Mouse (Mus musculus): ENCODE measurements around the gene Tyw1. TPM values are rescaled to one million over a fixed set of nuclear protein-coding genes. Genes with fewer than 3 reads are reported as not detected.
A peak's percentile ranks its signal among the peaks of the same experiment; 100 is the strongest.

Gene Tyw1
- polyA plus RNA-seq, 1 experiment, result 23.6 TPM

DNA sequence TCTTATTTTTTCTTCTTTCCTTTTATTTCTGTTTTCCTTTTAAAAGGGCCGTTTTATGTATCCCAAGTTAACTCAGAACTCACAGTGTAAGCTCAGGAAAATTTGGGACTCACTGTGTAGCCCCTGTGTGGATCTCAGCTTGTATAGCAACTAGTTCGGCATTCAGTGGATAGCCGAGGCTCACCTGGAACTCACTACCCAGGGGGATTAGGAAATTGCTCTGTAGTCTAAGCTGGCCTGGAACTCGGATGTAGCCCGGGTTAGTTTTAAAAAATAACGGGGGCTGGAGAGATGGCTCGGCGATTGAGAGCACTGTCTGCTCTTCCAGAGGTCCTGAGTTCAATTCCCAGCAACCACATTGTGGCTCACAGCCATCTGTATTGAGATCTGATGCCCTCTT is 1.9 kb downstream of the Tyw1 start:
- TF ChIP-seq POLR2AphosphoS2 (IDR thresholded peaks at IDR 0.05; ENCODE audit: insufficient read length, low read depth), result no peak
- TF ChIP-seq E2F4 (IDR thresholded peaks at IDR 0.05; ENCODE audit: insufficient read depth), result no peak
- TF ChIP-seq MYOG (IDR thresholded peaks at IDR 0.05; ENCODE audit: control insufficient read depth in 1 of 3, insufficient read depth in 1 of 3, insufficient read length in 2 of 3, low read depth in 2 of 3), result no peak
- no peak for TF ChIP-seq SRF (IDR thresholded peaks at IDR 0.05; ENCODE audit: control insufficient read depth, insufficient read length, low read depth)
- TF ChIP-seq POLR2A (IDR thresholded peaks at IDR 0.05; ENCODE audit: insufficient read length, low read depth), result no peak
- no peak for TF ChIP-seq REST (IDR thresholded peaks at IDR 0.05; ENCODE audit: insufficient read depth, insufficient read length)
- H3ac ChIP-seq (ENCODE audit: control insufficient read depth, insufficient read length), result peak overlapping the region; percentile 38
- H3K36me3 ChIP-seq (ENCODE audit: control insufficient read depth, insufficient read depth), result peaks cover 14% of the 10 kb centered on the region
- H3K79me2 ChIP-seq (ENCODE audit: control insufficient read depth, insufficient read depth), result peaks cover 36% of the 10 kb centered on the region
- peak overlapping the region; percentile 95 for H3K4me2 ChIP-seq (ENCODE audit: low read depth)
- H3K27me3 ChIP-seq (ENCODE audit: control insufficient read depth, insufficient read depth, insufficient read length), result no peaks in the 10 kb centered on the region
- peak overlapping the region; percentile 99 for H3K4me3 ChIP-seq

- Histone ChIP-seq H3K27me3 (ENCODE audit: control insufficient read depth, insufficient read depth, insufficient read length) (no peaks in the 10 kb centered on the region), H3K36me3 (ENCODE audit: control insufficient read depth, insufficient read depth) (no peaks in the 10 kb centered on the region), H3ac (ENCODE audit: control insufficient read depth, insufficient read length) (no peak overlapping the region), H3K4me2 (ENCODE audit: low read depth) (no peak overlapping the region), H3K79me2 (ENCODE audit: control insufficient read depth, insufficient read depth) (peaks cover 4% of the 10 kb centered on the region), H3K4me3 (no peak overlapping the region)
- TF ChIP-seq POLR2A (IDR thresholded peaks at IDR 0.05; ENCODE audit: insufficient read length, low read depth), result no peak
- TF ChIP-seq MYOG (IDR thresholded peaks at IDR 0.05; ENCODE audit: control insufficient read depth in 1 of 3, insufficient read depth in 1 of 3, insufficient read length in 2 of 3, low read depth in 2 of 3), result no peak
- TF ChIP-seq CEBPB (IDR thresholded peaks at IDR 0.05; ENCODE audit: insufficient read depth, poor library complexity, severe bottlenecking), result no peak
- TF ChIP-seq E2F4 (IDR thresholded peaks at IDR 0.05; ENCODE audit: insufficient read depth), result no peak
Measured at GRCm38 (mm10) chr5:130263454-130263853, 8.0 kb downstream of the Tyw1 start.

- no peak overlapping the region for H3K4me2 ChIP-seq (ENCODE audit: low read depth)
- TF ChIP-seq SRF (IDR thresholded peaks at IDR 0.05; ENCODE audit: control insufficient read depth, insufficient read length, low read depth), result no peak
- no peak for TF ChIP-seq POLR2A (IDR thresholded peaks at IDR 0.05; ENCODE audit: insufficient read length, low read depth)
- H3K27me3 ChIP-seq (ENCODE audit: control insufficient read depth, insufficient read depth, insufficient read length), result no peaks in the 10 kb centered on the region
- H3K79me2 ChIP-seq (ENCODE audit: control insufficient read depth, insufficient read depth), result peaks cover under 1% of the 10 kb centered on the region
- H3K36me3 ChIP-seq (ENCODE audit: control insufficient read depth, insufficient read depth), result peaks cover 4% of the 10 kb centered on the region
- no peak overlapping the region for H3K4me3 ChIP-seq
- H3ac ChIP-seq (ENCODE audit: control insufficient read depth, insufficient read length), result no peak overlapping the region
Measured at GRCm38 (mm10) chr5:130264433-130265005, 9.1 kb downstream of the Tyw1 start.

DNA sequence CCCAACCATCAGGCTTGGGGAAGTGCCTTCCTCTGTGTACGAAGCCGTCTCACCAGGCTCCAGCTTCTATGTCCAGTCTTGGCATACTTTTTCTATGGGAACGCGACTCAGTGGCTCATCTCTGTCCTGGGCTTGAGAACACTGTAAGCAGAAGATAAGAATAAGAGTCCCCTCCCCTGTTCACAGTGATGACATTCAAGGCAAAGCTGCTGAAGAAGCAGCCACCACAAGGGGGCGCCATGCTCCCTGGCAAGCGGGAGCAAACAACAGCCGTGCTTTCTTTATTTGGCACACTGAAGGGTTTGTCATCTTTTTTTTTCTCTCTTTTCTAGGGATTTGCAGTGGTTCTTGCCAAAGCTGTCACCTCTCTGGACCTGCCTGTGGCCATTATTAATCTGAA is 11.2 kb downstream of the Tyw1 start:
- Histone ChIP-seq H3K36me3 (ENCODE audit: control insufficient read depth, insufficient read depth) (peaks cover 4% of the 10 kb centered on the region), H3K27me3 (ENCODE audit: control insufficient read depth, insufficient read depth, insufficient read length) (no peaks in the 10 kb centered on the region), H3K79me2 (ENCODE audit: control insufficient read depth, insufficient read depth) (no peaks in the 10 kb centered on the region), H3ac (ENCODE audit: control insufficient read depth, insufficient read length) (no peak overlapping the region), H3K4me3 (no peak overlapping the region), H3K4me2 (ENCODE audit: low read depth) (no peak overlapping the region)
- TF ChIP-seq MYOD1 (IDR thresholded peaks at IDR 0.05; ENCODE audit: control insufficient read depth in 1 of 3, insufficient read length in 2 of 3, low read depth in 2 of 3), result no peak
- no peak for TF ChIP-seq USF1 (IDR thresholded peaks at IDR 0.05; ENCODE audit: low read depth)
- no peak for TF ChIP-seq POLR2AphosphoS2 (IDR thresholded peaks at IDR 0.05; ENCODE audit: insufficient read length, low read depth)
- no peak for TF ChIP-seq MYOG (IDR thresholded peaks at IDR 0.05; ENCODE audit: control insufficient read depth in 1 of 3, insufficient read depth in 1 of 3, insufficient read length in 2 of 3, low read depth in 2 of 3)
- TF ChIP-seq CEBPB (IDR thresholded peaks at IDR 0.05; ENCODE audit: insufficient read depth, poor library complexity, severe bottlenecking), result no peak
- TF ChIP-seq REST (IDR thresholded peaks at IDR 0.05; ENCODE audit: insufficient read depth, insufficient read length), result no peak
- TF ChIP-seq SRF (IDR thresholded peaks at IDR 0.05; ENCODE audit: control insufficient read depth, insufficient read length, low read depth), result no peak
- TF ChIP-seq TCF12 (IDR thresholded peaks at IDR 0.05; ENCODE audit: insufficient read depth, poor library complexity, severe bottlenecking), result no peak
- no peak for TF ChIP-seq TCF3 (IDR thresholded peaks at IDR 0.05; ENCODE audit: insufficient read length, low read depth)
- no peak for TF ChIP-seq E2F4 (IDR thresholded peaks at IDR 0.05; ENCODE audit: insufficient read depth)
- TF ChIP-seq POLR2A (IDR thresholded peaks at IDR 0.05; ENCODE audit: insufficient read length, low read depth), result no peak

- Histone ChIP-seq H3K4me3 (no peak overlapping the region), H3K79me2 (ENCODE audit: control insufficient read depth, insufficient read depth) (no peaks in the 10 kb centered on the region), H3K36me3 (ENCODE audit: control insufficient read depth, insufficient read depth) (peaks cover 4% of the 10 kb centered on the region), H3K27me3 (ENCODE audit: control insufficient read depth, insufficient read depth, insufficient read length) (no peaks in the 10 kb centered on the region), H3ac (ENCODE audit: control insufficient read depth, insufficient read length) (no peak overlapping the region), H3K4me2 (ENCODE audit: low read depth) (no peak overlapping the region)
- TF ChIP-seq MAX (IDR thresholded peaks at IDR 0.05; ENCODE audit: low read depth), result no peak
- no peak for TF ChIP-seq TCF3 (IDR thresholded peaks at IDR 0.05; ENCODE audit: insufficient read length, low read depth)
- no peak for TF ChIP-seq CEBPB (IDR thresholded peaks at IDR 0.05; ENCODE audit: insufficient read depth, poor library complexity, severe bottlenecking)
- no peak for TF ChIP-seq E2F4 (IDR thresholded peaks at IDR 0.05; ENCODE audit: insufficient read depth)
Measured at GRCm38 (mm10) chr5:130267316-130267715, 11.9 kb downstream of the Tyw1 start.

DNA sequence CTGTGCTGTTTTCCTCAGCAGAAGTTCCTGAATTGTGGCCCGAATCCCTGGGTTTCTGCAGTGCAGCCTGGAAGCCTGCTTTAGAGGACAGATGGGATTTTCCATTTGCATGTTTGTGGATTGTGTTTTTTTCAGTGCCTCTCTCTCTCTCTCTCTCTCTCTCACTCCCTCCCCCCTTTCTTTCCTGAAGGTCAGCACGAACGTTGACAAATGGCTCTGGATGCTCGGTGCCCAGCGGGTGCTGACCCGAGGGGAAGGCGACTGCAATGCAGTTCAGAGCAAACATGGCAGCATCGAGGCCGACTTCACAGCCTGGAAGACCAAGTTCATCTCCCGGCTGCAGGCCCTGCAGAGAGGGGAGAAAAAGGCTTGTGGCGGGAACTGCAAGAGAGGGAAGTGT is 13.6 kb downstream of the Tyw1 start:
- Histone ChIP-seq H3K4me2 (ENCODE audit: low read depth) (no peak overlapping the region), H3K27me3 (ENCODE audit: control insufficient read depth, insufficient read depth, insufficient read length) (no peaks in the 10 kb centered on the region), H3K36me3 (ENCODE audit: control insufficient read depth, insufficient read depth) (peaks cover 4% of the 10 kb centered on the region), H3ac (ENCODE audit: control insufficient read depth, insufficient read length) (no peak overlapping the region), H3K79me2 (ENCODE audit: control insufficient read depth, insufficient read depth) (no peaks in the 10 kb centered on the region), H3K4me3 (no peak overlapping the region)
- no peak for TF ChIP-seq POLR2A (IDR thresholded peaks at IDR 0.05; ENCODE audit: insufficient read length, low read depth)
- TF ChIP-seq TCF3 (IDR thresholded peaks at IDR 0.05; ENCODE audit: insufficient read length, low read depth), result no peak
- TF ChIP-seq TCF12 (IDR thresholded peaks at IDR 0.05; ENCODE audit: insufficient read depth, poor library complexity, severe bottlenecking), result no peak

Measured in myocyte (in vitro differentiated cells).